Mouse (Mus musculus): ENCODE measurements around the gene Kat14.

- TF ChIP-seq CTCF (IDR thresholded peaks at IDR 0.05; ENCODE audit: borderline replicate concordance, control insufficient read depth, extremely low read depth, insufficient read depth, low read length, poor library complexity) (no peak), POLR2A (IDR thresholded peaks at IDR 0.05; ENCODE audit: control insufficient read depth, extremely low read depth, insufficient read depth, low read length, poor library complexity) (no peak)
Observed at GRCm38 (mm10) chr2:144329451-144329850, 39.3 kb upstream of the Kat14 start.

Measured in thymus, adult 2 months (tissue).